25 mouse cellular contexts compared by ENCODE assay signal in the genomic region with DNA sequence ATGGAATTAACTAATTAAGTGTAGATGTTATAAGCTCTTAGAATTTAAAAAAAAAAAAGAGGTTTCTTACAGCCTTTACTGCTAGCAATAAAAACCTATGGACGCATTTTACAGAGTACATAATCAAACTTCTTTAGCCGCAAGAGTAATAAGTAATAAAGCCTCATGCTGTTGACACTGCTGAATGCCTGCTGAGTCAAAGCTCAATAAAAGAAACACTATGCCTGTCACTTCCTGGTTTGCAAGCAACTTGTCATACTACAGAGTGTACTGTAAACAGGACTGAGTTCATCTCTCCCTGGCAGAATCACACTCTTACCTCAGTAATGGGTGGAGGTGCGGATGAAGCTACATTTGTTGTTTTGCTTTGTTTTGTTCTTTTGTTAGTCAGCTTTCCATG. TPM values are rescaled to one million over a fixed set of nuclear protein-coding genes. Genes with fewer than 3 reads are reported as not detected.
"Had no signal": no experiment of that assay in that cellular context is flagged by ENCODE, and none has a peak within 500 bp of the region (broad histone marks: within the 10 kb centered on the region; RNA-seq: fewer than 3 reads in every experiment).

No protein-coding gene starts in this region.

- DNase-seq: liver, postnatal 0 days; lung, adult 2 months; lung, postnatal 14 days; lung, postnatal 36 days; right cerebral cortex, adult 18-20 months; right cerebral cortex, postnatal 25 days; right cerebral cortex, postnatal 4 days; thymus, adult 2 months; thymus, postnatal 25 days; thymus, postnatal 4 days had no signal

- H3K4me1 ChIP-seq: lung, embryonic 15.5 days; megakaryocyte, embryonic 14.5 days; midbrain, embryonic 13.5 days; neural tube, embryonic 13.5 days; neural tube, embryonic 15.5 days; stomach, embryonic 15.5 days had no signal

- H3K27ac ChIP-seq: lung, embryonic 15.5 days; macrophage; midbrain, embryonic 13.5 days; neural tube, embryonic 13.5 days; neural tube, embryonic 15.5 days; stomach, embryonic 15.5 days; stomach, postnatal 0 days had no signal

- H3K36me3 ChIP-seq: lung, embryonic 15.5 days; midbrain, embryonic 13.5 days; neural tube, embryonic 13.5 days; neural tube, embryonic 15.5 days; stomach, embryonic 15.5 days had no signal

- H3K27me3 ChIP-seq: lung, embryonic 15.5 days; midbrain, embryonic 13.5 days; neural tube, embryonic 13.5 days; neural tube, embryonic 15.5 days; stomach, embryonic 15.5 days had no signal

- H3K4me3 ChIP-seq: lung, embryonic 15.5 days; megakaryocyte, embryonic 14.5 days; midbrain, embryonic 13.5 days; myocyte; neural tube, embryonic 13.5 days; neural tube, embryonic 15.5 days; stomach, embryonic 15.5 days had no signal

- H3K9me3 ChIP-seq: lung, embryonic 15.5 days; megakaryocyte, embryonic 14.5 days; midbrain, embryonic 13.5 days; neural tube, embryonic 15.5 days; stomach, embryonic 15.5 days had no signal

- ATAC-seq: liver, postnatal 0 days; lung, postnatal 0 days; midbrain, embryonic 13.5 days; midbrain, embryonic 16.5 days had no signal

- H3K4me2 ChIP-seq: lung, embryonic 15.5 days; midbrain, embryonic 11.5 days; midbrain, embryonic 13.5 days; neural tube, embryonic 13.5 days; neural tube, embryonic 15.5 days; stomach, embryonic 15.5 days had no signal

- H3K9ac ChIP-seq: liver, postnatal 0 days; lung, embryonic 15.5 days; midbrain, embryonic 13.5 days; neural tube, embryonic 13.5 days; neural tube, embryonic 15.5 days; stomach, embryonic 15.5 days had no signal

RNA-seq across cellular contexts. Expression of a gene that starts 24.1 kb away (rescaled TPM):
- total RNA-seq: megakaryocyte progenitor cell, adult 5-6 weeks had no signal
- polyA plus RNA-seq: liver, postnatal 0 days; macrophage; midbrain, embryonic 11.5 days; myocyte; small intestine, adult 2 months; urinary bladder, adult 2 months had no signal
